Mouse (Mus musculus) urinary bladder, adult 18-20 months (tissue): ENCODE results near the gene Fbxl8.

Source experiments
- DNase-seq, 2 experiments: peaks; one replicate each; pipeline ENCODE4 v3.0.0; 2022; ENCODE audit warnings: low spot score in 2 of 2, mixed read lengths in 2 of 2

Fbxl8 gene

GRCm38 (mm10) chr8:105303874-105304273 is 39.4 kb downstream of the Fbxl8 start:
- DNase-seq = no peak

- DNase-seq = no peak
These were observed 40.1 kb downstream of the Fbxl8 start for GRCm38 (mm10) chr8:105304325-105305210.

- peak; percentile 83 to 89 for DNase-seq
These were observed 41.0 kb downstream of the Fbxl8 start, which contains the start of gene Elmo3 for GRCm38 (mm10) chr8:105305211-105306145. Elmo3 (plus strand) TSS chr8:105305601.

DNA sequence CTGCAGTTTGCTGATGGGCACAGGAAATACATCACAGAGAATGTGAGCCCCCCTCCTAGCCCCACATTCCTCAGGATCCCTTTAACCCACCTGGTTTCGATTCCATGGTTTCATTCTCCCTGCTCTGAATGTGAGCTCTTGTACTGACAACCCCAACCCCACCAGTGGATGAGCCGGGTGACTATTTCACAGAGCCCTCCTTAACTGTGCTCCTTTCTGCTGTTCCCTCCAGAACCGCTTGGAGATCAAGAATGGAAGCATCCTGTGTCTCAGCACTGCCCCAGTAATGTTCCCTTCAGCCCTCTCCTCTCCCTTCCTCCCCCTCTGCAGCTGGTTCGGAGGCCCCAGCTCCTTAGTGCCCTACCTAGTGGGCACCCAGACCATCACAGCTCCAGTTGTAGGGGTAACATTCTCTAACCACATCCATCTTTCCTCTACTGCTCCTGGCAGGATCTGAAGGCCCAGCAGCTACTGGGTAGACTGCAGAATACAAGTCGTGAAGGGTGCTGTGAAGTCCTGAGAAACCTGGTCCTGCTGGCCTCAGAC is 41.8 kb downstream of the Fbxl8 start:
- no peak for DNase-seq

GRCm38 (mm10) chr8:105307670-105308069 is 43.2 kb downstream of the Fbxl8 start:
- DNase-seq = no peak

GRCm38 (mm10) chr8:105308428-105308827 is 44.0 kb downstream of the Fbxl8 start:
- no peak for DNase-seq

DNA sequence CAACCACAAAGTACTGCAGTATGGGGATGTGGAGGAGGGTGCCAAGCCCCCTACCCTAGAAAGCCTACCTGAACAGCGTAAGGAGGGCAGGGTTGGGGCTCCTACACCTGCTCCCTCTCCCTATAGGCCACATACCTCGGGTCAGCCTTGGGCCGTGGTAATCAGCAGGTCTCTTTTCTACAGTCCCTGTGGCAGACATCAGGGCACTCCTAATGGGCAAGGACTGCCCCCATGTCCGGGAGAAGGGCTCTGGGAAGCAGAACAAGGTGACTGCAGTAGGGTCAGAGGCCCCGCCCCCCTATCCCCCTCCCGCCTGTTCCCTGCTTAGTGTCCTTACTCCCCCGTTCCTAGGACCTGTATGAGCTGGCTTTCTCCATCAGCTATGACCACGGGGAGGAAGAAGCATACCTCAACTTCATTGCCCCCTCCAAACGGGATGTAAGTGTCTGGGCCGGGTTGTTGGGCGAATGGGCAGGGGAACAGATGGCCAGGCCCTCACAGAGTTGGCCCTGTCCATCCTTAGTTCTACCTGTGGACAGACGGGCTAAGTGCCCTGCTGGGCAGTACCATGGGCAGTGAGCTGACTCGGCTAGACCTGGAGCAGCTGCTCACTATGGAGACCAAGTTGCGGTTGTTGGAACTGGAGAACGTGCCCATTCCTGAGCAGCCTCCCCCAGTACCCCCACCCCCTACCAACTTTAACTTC is 44.8 kb downstream of the Fbxl8 start:
- no peak for DNase-seq

DNA sequence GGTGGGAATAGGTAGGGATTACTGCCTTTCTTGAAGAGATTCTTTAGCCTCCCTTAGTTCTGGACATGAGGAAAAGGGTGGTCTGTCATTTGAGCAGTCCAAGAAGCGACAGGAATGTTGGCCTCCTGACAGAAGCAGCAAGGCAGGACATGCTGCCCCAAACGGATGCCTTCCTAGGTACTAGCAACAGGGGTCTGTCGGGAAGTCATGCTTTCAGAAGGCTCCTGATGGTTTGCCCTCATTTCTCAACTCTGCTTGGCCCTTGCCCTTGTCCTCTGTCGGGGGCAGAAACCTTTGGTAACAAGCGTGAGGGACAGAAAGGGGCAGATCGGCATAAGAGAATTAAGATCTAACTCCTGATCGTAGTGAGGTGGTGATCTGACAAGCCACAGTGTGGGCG is 45.7 kb downstream of the Fbxl8 start:
- no peak for DNase-seq

GRCm38 (mm10) chr8:105311718-105312117 is 47.3 kb downstream of the Fbxl8 start:
- DNase-seq = no peak

DNA sequence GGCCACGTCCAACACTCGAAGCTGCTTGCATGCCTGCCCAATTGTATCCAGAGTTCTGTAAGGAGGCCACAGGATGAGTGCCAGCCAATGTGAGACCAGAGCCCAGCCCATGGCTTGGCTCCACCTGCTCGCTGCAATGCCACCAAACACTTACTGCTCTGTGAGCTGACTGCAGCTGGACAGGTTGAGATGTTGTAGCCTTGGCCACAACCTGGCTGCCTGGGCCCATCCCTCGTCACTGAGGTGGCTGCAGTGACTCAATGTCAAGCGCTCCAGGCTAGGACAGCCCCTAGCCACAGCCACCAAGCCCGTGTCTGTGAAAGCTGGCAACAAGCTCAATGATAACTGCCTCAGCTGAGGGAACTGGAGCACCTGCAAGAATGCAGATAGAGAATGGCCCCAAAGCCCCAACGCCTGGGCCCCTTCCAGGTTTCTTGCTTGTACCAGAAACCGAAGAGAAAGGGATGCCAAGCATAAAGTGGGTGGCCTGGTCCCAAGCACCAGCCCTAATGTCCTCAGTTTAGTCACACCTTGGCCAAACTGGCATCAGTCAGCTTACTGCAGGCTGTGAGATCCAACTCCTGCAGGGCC is 48.5 kb downstream of the Fbxl8 start:
- no peak for DNase-seq

DNA sequence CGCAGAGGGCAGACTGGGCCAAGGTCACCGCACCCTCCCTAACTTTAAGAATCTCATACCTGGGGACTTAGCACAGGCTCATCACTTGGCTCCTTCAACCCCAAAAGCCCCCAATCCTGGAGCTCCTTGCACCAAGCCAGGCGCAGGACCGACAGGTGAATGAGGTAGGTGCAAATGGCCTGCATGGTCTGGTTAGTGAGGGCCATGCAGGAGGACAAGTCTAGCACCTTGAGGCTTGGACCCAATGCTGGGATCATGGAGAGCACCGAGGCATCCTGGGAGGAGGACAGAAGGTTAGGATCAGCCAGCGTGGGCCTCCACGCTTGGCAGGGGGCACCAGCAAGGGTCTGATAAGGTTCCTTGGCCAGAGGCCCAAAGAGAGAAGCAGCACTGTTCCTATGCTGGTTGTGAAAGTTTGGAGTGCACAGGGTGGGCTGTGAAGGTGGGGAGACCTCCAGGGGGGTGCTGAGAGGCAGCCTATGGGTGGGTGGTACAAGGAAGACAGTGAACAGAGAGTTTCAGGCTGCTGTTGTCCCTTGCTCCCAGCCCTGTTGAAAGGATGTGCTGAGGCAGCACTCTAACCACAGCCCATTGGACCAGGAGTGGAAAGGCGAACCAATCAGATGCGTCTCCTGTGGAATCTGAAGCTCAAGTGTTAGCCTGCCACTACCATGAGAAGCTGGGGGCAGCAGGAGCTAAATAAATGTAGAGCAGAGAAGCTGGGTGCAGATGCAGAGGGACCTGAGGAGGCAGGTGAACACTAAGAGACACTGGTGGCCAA is 49.4 kb downstream of the Fbxl8 start:
- DNase-seq = no peak

GRCm38 (mm10) chr8:105315073-105315769 is 50.8 kb downstream of the Fbxl8 start:
- DNase-seq = no peak

DNA sequence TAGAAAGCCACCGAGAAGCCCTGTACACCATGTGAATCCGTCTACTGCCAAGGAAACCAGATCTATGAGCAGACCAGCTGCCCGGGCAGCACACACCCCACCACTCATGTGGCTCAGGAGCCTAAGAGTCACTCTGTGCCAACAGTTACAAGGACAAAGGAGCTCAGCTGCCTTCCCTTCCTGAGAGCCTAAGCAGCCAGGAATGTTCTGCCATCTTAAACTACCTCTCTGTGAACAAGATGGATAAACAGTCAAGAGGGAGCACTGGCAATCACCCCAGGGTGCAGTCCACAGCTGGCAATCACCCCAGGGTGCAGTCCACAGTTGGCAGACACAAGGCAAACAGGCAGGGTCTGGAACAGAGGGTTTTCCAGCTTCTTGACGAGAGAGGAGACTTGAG is 53.5 kb downstream of the Fbxl8 start:
- DNase-seq = no peak

GRCm38 (mm10) chr8:105318662-105319190 is 54.3 kb downstream of the Fbxl8 start:
- DNase-seq = no peak
